Mouse (Mus musculus) urinary bladder, postnatal 10 days (tissue): Measurements from ENCODE around the gene Gm21852.
"Not testable (repeated sequence)": the region's sequence is repeated elsewhere in the genome, so short reads cannot be mapped to it uniquely, and the experiment has no call there.

Source experiments
- DNase-seq: peaks from one replicate; pipeline ENCODE4 v3.0.0; 2022; ENCODE audit warnings: low spot score

The Gm21852 gene

DNA sequence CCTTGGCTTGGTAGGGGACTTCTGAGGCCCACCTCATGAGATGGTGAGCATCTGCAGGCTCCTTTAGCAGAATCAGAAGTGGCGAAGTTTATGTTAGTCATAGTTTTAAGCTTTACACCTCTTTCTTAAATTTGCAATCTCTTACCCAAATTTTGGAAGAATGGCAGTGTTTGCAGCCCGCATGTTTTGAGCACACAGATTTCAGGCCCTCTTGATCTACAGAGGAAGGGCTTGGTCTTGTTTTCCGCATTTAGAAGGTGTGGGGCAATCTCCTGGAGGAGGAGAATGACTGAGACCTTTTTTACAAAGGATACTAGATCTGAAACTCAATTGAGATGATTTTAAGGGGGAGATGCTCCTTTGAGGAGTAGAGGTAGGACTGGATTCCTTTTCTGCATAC, at the start of gene Gm21852:
Gene Gm21852 (minus strand): TSS at position 101 of the 400 bp plus-strand sequence.
- DNase-seq, result not testable (repeated sequence)
